Mouse (Mus musculus) urinary bladder, postnatal 25 days (tissue): ENCODE results near the gene Rtkn2.

Source experiments
- DNase-seq: peaks from one replicate; pipeline ENCODE4 v3.0.0; 2022; ENCODE audit warnings: low spot score

Gene Rtkn2

DNA sequence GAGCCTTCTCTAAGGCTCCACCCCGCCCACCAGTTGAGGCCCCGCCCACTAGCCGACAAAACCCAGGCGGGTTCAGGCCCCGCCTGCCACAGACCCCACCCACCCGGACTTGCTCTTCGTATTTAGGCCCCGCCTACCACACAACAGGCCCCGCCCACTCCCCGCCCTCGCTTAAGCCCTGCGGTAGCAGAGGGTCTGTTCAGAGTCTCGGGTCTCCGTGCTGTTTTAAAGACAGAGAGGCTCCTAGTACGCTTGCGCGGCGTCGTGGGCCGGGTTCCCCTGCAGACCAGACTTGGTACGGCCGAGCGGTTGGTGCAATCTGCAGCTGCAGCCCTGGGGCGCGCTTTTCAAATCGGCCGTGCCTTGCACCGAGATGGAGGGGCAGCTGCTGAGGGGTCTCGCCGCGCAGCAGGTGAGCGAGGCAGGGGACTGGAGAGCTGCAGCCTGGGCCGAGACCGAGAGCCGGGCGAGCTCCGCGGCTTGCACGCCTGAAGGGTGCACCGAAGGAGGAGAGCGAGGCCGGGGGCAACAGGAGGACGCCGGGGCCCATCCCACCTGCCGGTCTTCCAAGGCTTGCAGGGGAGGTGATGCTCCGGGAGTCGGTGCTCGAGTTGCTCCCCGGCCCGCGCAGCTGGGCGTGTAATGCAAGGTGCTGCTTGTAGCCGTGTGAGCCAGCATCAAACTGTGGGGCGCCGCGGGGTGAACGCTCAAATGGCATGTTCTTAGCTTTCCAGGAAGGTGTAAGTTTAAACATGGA is at the start of gene Rtkn2:
Gene Rtkn2, plus strand, starts transcription at position 170 of the 757 bp plus-strand sequence.
- peak; percentile 79 for DNase-seq

DNA sequence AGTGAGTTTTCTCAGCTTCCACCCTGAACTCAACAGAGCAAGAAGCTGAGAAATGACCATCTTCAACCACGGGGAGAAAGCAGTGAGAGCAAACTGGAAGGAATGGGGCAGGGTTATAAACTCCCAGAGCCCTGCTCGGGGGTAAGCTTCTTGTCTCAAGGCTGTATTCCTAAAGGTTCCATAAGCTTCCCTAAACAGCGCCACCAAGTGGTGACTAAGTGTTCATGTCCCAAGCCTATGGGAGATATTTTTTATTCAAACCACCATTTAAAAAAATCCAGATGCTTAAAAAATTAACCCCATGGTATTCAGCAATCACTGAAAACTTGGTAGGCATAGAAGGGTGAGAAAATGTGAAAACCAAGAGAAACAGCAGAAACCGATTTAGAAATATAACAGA is 48.0 kb upstream of the Rtkn2 start:
- DNase-seq: no peak

DNA sequence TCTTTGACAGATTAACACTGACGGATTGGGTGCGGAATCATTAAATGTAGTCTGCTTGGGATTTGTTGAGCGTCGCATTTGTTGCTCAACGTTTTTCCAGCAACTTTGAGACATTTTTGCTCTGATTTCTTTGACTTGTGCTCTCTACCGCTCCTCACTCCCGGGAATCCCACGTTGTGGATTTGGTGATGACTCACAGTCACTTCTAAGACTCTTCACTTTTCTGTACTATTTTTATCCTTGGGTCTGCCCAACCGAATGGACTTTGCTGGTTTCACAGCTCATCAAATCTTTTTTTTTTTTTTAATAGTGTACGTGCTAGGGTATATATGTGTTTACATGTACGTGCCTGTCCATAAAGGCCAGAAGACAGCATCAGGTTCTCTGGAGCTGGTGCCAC is 46.6 kb upstream of the Rtkn2 start:
- no peak for DNase-seq

DNA sequence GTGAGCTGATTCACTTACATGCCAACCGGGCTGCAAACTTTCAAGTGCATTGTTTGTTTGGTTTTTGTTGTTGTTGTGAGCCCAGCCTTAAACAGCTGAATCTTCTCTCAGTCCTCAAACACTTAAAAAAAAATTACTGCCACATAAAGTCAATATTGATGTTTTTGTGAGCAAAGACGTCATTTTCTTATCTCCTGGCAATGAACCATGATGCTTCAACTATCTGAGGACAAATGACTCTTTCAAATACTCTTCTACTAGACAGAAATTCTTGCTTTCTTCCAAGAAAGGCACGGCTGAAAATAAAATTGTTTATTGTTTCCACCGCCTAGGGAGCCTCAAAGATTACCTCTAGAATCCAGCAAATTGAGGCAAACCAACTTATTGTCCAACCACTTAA is 42.4 kb upstream of the Rtkn2 start:
- DNase-seq: no peak

DNA sequence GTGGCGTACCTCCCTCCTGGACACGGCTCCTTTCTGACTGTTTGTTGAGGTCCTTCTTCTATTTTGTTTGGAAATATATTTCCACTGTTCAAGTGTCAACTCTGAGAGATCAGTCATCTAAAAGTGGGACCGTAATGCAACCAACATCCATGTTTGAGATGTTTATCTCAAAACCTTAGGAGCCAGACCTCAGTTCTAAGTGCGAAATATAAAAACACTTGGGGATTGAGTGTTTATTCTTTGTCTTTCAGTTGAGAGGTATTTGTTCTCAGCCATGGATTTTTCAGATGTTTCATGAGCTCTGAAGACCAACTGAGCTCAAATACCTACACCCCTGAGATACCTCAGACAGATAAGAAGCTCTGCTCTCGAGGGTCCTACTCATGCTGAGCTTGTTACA is 41.6 kb upstream of the Rtkn2 start:
- no peak for DNase-seq

DNA sequence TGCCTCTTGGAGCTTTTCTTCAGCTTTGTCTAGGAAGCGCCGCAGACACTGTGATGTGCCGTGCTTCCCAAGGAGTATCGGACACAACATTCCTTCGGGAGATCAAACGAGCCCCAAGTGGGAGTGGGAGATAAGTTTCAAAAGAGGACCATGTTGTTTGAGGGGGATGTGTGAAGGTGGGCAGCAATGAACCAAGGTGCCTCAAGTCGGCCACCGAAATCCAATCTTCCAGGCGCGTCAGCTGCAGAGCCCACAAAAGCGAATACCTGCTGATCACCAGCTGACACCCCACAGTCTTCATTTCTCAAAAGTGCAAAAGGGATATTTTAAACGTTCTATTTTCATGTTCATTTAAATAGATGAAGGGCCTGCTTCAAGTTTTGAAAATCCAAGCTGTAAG is 39.8 kb upstream of the Rtkn2 start:
- no peak for DNase-seq

DNA sequence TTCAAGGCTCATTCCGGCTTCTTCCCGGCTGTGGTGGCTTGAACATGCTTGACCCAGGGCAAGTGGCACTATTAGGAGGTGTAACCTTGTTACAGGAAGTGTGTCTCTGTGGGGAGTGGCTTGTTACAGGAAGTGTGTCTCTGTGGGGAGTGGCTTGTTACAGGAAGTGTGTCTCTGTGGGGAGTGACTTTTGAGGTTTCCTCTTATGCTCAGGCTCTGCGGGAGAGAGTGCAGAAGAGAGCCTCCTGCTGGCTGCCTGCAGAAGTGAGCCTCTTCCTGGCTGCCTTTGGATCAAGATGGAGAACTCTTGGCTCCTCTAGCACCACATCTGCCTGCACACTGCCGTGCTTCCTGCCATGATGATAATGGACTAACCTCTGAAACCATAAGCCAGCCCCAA is 35.9 kb upstream of the Rtkn2 start:
- no peak for DNase-seq

DNA sequence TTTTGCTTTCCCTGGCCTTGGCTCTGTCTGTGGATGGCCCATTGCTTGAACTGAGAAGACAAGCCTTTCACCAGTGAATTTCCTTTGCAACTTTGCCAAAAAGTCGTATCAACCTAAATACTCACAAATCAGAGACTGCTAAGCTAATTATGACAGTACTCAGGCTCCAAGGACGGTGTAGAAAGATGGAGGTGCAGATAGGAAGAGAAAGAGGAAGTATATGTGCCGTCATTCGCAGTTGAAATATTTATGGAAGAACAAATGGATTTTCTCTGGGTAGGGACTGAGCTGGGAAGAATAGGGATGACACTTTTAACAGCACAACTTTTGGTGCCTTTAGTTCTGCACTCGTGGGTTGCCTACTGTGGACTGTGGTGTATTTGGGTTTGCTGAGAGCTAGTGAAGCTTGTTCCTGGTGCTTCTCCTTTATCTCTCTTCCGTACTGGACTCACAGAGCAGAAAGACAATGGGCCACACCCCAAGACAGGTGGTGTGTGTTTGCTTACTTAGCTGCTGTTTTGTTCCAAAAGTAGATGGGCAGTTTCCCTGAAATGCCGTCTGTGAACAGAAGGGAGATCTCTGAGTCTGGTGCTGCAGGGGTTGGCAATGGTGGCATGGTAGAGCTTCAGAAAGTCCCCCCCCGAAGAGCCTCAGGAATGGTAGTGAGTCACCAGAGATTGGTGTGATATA is 29.2 kb upstream of the Rtkn2 start:
- DNase-seq: no peak

DNA sequence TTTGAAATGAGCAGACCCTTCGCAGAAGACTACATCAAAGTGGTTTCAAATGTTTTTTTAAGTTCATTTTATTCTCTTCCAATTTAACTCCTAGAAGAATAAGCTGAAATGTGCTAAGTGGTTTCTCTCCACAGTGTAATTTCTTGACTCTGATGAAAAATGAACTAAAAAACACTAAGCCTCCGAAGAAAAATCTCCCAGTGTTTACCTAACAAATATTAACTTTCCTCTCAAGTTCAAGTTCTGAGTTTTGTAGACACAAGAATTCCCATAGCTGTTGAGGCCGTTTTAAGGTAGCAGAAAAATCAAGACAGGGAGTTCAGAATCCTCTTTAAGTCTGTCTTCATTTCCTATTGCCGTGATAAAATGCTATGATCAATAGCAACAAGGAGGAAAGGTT is 27.7 kb upstream of the Rtkn2 start:
- DNase-seq: no peak

DNA sequence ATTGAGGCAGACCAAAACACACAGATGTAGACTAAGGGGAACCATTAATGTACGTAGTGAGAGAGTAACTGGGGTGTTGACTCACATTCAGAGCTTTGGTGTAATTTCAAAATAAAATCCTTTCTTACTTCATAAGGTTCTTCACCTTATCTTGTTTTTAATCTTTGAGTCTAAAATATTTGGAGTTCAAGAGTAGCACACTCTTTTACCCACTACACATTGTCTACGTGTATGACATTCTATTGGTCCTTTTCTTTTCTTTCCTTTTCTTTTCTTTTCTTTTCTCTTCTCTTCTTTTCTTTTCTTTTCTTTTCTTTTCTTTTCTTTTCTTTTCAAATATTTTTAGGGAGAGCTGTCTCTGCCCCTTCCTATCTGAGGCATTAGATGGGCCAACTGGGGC is 23.4 kb upstream of the Rtkn2 start:
- DNase-seq: no peak

DNA sequence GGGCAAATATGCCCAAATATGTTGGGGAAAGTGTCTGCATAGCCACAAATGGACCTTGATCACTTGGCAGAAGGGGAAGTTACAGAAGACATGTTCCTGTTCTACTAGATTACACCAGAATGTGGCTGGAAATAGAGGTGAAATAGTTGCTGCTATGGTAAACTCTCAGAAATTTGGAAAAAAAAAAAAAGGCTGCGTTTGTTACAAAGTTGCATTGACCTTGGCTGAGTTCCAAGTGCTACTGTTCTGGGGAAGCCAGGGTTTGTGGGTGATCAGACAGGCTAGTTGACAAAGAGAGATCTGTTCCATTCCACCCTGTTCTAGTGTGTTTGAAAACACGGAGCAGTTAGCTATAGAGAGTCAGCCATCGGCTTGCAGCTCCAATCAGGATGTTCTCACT is 19.4 kb upstream of the Rtkn2 start:
- no peak for DNase-seq

DNA sequence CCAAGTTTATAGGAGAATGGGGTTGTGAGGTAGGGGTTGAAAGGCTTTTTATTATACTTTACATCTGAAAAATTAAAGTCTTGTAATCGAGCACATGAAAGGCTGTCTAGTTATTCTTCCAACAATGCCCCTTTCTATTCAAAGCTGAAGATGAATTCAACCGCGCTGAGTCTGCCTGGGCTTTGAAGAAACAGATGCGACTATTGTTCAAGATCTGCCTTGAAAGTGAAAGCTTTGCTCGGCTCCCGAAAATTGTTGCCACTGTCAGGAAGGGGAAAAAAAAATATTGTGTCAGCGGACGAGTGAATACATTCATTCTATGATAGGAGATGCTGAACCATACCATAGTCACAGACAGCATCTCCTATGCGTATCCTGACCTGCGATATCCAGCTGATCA is 16.9 kb upstream of the Rtkn2 start:
- no peak for DNase-seq

DNA sequence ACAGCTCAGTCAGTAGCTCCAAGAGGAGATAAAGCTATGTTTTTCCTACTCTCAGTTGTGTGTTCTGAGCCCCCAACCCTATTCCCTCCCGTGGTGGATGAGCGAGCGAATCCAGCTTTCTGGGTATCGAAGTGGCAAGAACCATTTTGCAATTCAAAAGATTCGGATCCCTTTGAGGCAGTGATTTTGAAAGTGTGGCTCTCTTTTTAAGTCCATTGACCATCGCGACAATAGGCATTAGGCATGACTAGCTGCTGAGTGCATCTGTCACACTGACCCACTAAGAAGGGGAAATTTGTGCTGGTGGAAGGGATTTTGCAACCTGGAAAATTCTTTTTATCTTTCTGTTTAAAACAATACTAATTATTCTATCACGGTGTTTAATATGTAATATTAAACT is 15.3 kb upstream of the Rtkn2 start:
- no peak for DNase-seq

DNA sequence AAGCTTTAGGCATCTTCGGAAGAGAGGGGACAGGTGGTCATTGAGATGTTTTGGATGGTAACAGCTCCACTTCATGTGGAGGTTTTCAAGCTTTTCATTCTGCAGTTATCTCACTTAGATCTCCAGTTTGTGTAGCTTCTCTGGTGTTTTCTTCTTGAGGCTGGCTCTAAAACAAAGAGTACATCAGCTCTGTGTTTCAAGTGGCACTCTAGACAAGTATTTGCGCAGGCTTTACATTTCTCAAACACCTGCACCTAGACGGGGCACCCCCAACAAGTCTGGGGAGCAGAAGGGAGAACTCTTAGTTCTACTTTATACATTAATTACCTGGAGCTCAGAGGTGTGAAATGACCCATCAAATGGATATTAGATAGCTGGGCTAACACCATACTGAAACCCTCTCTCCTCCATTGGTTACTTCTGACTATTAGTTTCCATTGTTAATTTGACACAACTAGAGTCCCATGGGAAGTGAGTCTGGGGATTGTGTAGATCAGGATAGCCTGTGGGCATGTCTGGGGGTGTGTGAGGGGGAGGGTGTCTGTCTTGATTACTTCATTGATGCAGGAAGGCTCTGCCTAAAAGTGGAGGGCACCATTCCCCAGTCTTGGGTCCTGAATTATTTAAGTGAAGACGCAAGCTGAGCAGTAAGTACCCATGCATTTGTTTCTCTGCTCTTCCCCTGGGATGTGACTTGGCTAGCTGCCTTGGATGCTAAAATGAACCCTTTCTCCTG is 14.0 kb upstream of the Rtkn2 start:
- DNase-seq: no peak

DNA sequence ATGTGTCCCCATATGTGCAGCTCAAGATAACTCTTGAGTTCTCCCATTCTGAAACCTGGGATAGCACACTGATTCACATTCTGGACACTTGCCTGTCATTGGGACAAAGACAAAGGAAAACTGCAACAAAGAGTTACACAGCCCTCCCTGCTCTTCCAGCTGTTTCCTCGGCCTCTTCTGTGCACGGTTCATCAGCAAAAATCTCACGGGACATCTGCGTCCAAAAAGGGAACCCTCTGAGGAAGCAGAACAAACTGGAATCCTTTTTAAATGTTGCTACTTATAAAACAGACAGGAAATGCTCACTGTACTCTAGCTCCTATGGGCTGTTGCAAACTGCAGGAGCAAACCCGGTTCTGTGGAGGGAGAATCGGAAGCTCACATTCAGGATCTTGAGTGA is 13.3 kb upstream of the Rtkn2 start:
- no peak for DNase-seq

DNA sequence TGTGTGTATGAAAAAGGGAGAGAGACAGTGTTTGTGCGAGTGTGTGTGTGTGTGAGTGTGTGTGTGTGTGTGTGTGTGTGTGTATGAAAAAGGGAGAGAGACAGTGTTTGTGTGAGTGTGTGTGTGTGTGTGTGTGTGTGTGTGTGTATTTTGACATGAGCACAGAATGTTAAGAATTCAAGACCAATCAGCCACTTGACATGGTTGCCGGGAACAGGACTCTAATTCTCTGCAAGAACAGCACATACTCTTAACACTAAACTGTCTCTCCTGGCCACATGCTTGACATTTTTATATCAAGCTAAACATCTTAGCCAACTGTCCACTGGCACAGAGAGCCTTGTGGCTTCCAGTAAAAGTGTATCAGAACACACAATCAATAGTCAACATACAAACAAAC is 12.4 kb upstream of the Rtkn2 start:
- no peak for DNase-seq

DNA sequence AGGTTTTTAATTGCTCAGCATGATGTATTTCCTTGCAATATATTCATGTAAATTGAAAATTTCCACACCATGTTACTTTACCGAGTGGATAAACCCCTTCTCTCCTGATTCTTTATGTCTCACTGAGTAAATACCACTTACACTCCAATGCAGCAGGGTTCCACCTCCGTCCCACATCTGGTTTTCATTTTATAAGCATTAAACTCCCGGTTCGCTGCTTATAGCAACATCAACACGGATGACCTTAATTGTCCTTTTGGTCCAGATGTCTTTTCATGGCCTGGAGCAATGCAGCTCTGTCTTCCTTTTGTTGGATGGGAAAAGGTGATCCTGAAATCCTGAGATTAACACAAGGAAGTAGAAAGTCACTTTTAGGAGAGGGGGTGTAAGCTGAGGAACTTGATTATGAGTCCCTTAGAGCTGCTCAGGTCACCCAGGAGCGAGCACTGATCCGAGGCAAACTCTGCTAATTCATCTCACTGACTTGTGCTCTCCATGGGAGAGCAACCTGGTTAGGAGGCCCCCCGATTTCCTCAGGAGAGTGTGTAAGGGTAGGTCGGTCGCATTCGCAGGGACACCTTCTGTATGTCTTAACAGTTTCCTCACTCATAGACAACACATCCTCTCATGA is 8.1 kb upstream of the Rtkn2 start:
- no peak for DNase-seq

DNA sequence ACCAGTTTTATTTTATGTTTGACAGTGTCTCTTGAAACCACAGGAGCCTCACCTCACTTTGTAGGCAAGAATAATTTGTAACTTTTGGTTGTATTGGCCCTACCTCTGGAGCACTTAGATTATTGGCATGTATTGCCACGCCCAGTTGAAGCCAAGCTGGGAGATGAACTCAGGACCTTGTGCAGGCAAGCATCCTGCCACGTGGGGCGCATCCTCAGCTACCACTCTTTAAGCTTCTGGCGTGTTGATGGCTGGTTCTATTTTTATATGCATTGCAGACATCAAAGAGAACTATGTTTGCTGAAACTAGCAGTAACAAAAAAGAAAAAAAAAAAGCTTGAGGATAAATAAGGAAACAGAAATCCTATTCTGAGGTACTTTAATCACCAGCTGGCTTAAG is 2.1 kb upstream of the Rtkn2 start:
- DNase-seq: no peak

DNA sequence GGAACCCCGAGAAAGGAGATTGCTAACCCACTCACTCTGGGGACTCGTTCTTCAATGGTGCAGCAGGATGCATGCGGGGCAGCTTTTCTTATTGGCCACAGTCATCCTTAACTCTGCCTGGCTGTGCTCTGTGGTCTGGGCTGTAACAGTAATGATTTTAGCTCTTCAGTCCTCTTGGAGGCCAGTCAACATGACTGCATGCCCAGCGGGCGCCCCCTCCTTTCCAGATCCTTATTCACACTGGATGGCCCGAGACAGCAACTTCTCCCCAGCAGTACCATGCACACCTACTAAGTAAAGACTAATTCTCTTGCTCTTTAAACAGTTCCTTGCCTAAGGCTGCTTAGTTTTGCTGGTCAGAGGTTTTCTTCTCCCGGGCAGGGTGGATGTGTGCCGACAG is 4.4 kb downstream of the Rtkn2 start:
- DNase-seq: no peak

DNA sequence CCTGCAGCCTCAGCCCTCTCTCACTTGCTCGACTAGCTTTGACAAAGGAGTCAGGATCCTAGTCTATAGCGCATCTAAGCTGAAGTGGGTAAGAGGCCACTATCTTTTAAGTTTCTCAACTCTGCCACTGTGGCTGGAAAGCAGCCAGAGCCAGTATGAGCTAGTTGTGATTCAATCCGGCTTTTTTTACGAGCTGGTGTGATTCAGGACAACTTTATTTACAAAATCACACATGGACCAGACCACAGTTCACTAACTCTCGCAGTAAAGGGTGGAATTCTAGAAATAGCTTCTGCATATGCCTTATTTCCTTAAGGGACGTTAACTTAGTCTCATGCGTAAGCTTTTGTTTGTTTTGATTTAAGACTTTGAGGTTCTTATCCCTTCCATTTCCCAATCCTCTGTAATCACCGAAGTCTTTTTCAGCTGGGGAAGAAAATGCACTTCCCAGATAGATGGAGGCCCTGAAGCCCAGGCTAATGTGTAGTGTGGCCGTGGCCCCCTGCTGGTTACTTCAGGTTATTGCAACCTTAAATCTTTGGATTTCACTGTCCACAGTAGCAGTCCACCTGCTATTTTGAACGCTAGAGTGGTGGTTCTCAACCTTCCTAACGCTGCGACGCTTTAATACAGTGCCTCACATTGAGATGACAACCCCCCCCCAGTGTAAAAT is 5.0 kb downstream of the Rtkn2 start:
- DNase-seq: no peak

DNA sequence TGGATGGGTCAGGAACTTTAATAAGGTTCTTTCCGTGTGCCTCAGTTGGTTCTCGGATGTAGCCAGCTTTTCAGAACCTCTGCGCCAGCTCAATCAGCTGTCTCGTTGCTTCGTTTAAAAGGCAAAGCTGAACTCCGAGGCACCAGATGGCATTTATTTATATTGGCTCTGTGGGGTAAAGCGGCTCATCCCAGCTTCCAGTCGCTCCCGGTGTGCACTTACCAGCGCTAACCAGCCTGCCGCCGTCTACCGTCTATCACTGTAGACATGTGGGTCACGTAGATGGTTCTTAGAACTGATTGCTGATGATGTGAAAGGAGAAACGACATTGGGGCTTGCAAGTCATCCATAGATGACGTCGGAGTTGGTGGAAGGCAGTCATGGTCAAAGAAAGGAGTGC is 5.7 kb downstream of the Rtkn2 start:
- DNase-seq: no peak

DNA sequence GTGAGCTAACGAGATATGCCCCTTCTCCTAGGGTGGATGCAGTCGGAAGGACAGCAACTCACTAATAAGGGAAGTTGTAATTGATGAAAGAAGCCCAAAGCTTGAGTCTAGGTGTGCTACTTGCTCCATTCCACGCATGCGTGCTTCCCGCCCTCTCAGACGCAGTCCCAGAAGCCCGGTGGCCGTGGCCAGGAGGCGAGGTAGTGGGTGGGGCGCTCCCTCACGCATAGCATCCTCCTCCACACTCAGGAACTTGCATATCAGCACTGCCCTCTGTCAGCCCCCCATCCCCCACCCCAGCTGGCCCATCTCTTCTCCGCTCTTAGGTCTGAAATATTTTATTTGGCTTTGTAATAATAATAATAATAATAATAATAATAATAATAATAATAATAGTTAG is 16.0 kb downstream of the Rtkn2 start:
- no peak for DNase-seq
